Mouse (Mus musculus): ENCODE measurements around the gene Naa15.

DNA sequence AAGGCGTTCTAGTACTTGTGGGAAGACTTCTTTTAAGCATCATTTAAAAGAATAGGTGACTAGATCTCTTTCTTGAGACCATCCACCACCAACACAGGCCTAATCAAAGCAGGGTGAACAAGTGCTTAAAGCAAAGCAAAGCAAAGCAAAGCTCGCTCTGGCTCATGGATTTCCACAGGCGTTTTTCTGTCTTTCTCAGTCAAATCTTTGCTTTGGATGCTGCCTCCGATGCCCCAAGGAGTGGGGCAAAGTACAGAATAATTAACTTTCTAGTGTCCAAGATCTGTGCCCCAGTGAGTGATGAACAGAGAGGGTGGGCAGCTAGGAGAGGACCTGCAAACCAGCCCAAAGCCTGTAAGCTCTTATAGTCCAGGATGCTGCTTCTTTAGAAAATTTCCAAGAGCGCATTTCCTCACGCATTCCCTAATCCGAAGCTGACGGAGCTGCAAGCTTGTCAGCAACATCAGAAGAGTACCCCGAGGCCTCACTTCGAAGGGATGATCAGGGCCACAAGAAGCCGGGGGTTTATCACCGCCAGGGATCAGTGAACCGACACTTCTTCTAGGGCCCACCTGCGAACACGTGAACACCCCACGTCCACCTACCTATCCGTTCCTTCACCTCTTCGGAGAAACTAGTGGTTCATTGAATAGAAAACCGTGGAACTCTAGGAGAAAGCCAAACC, 19.3 kb upstream of the Naa15 start:
- TF ChIP-seq CTCF (IDR thresholded peaks at IDR 0.05; ENCODE audit: insufficient read depth, low read length): no peak
- no peak for TF ChIP-seq POLR2A (IDR thresholded peaks at IDR 0.05; ENCODE audit: borderline replicate concordance, extremely low read depth, low read depth, low read length)
